Mouse (Mus musculus) bone marrow macrophage, adult 2 months (primary cell): ENCODE results near the gene Pmf1.

Experiments
- CTCF ChIP-seq: IDR thresholded peaks from 2 replicates; pipeline ENCODE4 v1.5.1; 2012; ENCODE audit warnings: low read depth, mild to moderate bottlenecking, low read length, moderate library complexity
- POLR2A ChIP-seq: IDR thresholded peaks from 2 replicates; pipeline ENCODE4 v1.6.1; 2012; ENCODE audit warnings: mild to moderate bottlenecking, low read depth, low read length, borderline replicate concordance

GRCm38 (mm10) chr3:88384364-88384763, 25.8 kb downstream of the Pmf1 start, which contains the start of gene Bglap:
- no peak for TF ChIP-seq CTCF
- no peak for TF ChIP-seq POLR2A
